Mouse (Mus musculus): Measurements from ENCODE around the gene Zbtb17.

Zbtb17 gene

DNA sequence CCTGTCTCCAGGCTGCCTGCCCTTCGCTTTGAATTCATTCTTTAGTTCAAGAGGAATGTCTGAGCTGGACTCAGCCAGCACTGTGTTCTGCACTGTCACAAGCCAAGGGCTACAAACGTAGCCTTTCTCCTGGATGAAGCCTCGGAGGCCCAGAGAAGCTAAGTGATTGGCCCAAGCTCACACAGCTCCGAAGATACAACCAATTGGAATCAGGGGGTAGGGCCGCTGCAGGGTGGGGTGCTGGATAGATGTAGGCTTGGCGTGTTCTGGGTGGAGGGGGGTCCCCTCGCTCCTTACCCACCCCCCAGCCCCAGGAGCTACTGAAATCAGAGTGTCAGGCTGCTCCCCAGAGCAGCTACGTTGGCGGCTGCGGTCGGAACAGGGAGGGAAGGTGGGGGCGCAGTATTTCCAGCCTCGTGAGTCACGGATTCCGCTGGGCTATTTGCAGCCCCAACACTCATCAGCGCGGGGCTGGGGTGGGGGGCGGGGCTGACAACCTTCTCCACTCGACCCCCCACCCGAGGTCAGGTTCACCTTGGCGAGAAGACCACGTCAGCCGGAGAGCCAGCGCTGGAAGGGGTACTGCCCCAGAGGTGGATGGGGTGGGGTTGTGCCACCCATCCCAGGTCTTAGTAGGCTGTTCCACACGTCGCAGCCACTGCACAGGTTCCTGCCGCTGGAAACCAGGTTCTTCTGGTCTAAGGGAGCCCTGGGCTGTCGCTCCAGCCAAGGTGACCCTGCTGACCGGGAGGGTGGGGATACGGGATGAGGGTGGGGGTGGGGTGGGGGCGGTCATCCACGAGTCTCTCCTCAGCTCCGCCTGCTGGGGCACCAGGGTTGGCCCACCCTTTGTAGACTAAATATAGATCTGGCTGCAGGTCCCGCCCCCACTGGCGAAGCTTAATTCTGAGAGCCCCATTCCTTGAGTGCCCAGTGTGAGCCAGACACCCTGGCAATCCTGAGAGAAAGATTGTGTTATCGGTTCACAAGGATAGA is 18.7 kb upstream of the Zbtb17 start:
- WGBS = 4% methylated on average over 36 of the region's 36 CpGs

DNA sequence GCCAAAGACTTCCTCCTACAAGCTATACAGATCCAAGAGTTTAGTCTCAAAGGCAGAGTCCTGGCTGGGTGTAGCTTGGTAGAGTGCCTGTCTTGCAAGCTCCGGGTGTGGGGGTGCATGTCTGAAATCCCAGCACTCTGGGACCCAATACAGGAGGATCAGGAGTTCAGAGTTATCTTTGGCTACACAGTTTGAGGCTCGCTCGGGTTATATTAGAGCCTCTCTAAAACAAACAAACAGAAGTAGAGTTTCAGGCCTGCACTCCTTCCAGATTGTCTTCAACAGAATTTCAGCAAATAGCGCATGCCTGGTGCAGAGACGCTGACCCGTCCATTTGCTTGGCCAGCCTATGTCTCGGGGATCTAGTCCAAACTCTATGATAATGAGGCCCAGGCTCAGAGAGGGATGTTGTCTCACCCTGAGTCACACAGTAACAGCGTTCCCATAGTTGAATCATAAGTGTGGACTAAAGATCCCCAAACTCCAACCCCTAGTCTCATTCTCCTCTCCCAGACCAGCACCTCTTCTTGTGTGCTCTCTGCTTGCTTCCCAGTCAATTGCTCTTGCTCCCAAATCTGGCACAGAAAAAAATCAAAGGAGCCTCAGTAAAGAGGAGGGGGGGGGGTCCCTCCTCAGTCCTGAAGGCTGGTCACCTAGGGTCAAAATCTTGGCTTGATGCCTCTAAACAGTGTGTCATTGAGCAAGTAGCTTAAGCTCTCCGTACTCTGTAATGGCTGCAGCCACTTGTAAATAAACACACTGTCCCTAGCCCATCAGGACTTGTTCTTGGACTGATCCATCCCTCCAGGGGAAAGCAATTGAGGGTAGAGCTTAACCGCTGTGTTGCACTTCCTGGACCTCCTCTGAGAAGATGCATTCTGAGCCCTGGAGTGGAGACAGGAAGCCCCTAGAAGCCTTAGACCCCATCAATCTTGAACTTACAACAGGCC is 17.4 kb upstream of the Zbtb17 start:
- WGBS = 61% methylated on average over 10 of the region's 10 CpGs

DNA sequence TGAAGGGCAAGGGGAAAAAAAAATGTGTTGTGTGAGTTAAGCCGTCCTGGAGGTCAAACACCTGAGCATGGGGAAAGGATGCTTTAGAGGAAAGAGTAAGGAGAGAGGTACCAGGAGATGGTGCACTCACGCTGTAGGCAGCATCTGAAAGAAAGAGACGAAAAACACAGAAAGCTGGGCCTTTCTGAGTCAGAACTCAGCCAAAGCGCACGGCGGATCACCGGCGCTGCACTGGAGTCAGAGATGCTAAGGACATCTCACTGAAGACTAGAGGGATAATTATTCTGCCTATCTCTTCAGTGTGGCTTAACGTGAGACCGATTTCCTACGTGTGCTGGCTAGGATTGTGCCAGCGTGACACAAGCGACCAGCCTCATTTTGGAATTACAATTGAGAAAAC is 16.5 kb upstream of the Zbtb17 start:
- WGBS = 82% methylated on average over 13 of the region's 13 CpGs

DNA sequence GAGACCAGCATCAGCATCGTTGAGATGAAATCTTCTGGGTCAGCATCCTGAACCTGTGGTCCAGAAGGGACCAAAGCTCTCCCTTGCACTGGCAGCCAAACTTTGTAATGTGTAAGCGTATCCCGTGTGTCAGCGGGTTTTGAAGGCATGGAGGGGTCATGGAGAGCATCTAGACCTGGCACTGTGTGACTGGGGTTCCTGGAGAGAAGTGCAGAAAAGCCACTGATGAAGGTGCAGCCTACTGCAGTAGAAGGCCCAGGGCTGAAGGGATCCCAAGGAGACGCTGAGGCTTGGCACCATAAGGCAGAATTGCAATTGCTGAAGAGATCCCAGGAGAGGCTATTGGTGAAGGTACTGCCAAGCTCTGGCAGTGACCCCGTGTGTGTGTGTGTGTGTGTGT is 15.1 kb upstream of the Zbtb17 start:
- WGBS = 84% methylated on average over 6 of the region's 6 CpGs

DNA sequence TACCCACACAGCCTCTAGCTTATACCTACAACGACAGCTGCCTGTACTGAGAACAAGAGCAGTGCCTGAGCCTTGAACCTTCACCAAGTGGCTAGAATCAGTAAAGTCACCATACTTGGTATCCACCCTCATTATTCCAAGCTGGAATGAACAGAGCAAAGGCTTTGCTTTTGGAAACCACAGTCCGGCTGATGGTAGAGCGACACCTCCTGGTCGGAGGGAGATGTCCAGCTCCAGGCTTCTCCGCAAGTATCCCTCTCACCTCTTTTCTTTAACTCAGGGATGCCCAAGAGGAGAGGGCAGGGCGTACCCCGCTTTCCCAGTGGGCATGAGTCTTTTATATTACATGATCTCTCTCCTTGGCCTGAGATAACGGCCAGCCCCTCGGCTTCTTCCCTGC is 14.6 kb upstream of the Zbtb17 start:
- 61% methylated on average over 9 of the region's 9 CpGs for WGBS

DNA sequence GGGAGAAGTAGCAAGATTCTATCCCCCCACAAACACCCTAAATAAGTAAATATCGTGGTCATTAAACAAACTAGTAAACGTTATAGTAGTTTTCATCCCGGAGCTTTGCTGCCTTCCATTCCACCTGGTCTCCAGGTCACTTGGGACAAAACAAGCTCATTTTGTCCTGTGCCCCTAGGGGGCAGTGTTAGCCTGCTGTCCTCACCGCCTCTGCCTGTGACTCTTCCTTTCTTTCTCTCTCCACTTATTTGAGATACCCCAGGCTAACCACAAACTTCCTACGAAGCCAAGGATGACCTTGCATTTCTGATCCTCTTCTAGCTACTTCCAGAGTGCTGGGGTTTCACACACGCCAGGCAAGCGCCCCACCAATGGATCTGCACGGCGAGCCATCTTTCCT is 13.5 kb upstream of the Zbtb17 start:
- 45% methylated on average over 9 of the region's 9 CpGs for WGBS

DNA sequence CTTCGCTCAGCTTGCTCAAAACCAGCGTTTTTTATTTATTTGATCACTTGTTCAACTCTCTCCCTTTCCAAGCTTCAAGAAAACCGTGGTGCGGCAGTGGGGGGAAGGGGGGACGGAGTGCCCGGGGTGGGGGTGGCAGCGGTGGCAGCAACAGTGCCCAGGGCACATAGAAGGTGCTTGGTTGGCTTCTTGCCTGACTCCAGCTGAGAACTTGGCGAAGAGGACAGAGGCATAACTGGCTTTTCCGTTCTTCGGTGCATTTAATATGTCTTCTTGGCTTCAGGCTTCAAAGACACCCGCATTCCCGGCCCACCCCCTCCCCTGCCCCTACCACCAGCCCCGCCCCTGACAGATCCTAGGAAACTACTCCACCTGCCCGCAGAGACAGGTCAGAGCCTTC is 11.8 kb upstream of the Zbtb17 start:
- 54% methylated on average over 14 of the region's 14 CpGs for WGBS

DNA sequence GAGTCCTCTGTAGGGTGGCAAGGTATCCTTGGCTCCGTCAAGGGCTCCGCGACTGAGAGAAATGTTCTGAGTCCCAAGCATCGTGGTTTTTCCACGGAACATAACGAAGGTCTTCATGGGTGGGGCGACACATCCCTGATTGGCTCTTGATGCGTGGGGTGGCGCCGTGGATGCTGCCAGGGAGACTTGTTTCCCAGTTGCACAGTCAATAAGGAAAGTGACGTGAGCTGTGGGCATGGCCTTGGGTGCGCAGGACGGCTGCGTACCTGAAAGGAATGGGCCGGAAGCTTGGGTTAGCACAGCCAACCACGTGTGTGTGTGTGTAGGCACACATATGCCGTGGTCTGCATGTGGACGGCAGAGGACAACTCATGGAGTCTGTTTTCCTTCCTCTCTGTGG is 11.3 kb upstream of the Zbtb17 start:
- WGBS = 78% methylated on average over 18 of the region's 18 CpGs

DNA sequence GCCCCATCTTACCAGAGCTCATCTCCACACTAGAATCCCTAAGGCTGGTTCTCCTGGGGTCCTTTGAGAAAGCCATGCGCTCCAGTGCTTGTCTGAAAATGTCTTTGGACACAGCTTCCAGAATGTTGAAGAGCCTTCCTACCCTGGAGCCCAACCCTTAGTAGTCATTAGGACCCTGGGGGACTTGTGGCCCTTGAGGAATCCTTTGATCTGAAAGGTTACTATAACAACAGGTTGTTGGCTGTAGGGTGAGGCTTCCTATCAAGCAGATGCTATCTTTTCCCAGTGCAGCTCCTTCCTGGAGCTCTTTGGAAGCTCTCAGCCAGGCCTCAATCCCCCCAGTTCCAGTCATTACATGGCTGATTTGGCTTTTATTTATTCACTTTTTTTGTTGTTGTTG is 8.5 kb upstream of the Zbtb17 start, which contains the start of gene Srarp:
Gene Srarp (minus strand): TSS at position 132 of the 400 bp plus-strand sequence.
- WGBS = 90% methylated on average over 1 of the region's 1 CpGs

DNA sequence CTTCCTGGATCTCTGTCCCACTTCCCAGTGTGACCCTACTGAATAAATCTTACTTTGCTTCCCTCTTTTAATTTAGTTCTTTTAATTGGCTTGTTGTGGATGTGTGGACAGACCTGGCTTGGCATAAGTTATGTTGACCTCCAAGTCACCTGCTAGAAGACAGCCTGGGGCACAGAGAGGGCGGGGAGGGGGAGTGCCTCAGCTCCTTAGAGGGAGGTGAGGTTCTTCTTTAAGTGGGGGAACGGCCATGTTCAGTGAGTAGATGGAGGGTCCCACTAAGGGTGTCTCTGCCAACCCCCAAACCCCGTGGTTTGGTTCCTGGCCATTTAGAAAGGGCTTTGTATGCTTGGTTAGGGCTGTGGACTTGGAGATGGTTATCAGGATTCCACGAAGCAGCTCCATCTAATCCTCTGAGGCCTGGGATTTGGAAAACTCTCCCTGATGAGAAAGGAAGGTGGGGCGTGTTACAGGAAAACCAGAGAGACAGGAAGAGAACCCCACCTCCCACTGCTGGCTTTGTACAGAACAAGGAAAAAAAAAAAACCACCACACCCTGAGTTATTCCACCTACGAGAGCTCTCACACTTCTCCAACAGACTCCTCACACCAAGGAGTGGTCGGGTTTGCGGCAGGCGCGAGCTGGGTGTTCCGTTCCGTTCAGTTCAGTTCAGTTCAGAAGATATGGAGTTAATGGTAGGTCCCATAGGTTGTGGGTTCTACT is 5.2 kb upstream of the Zbtb17 start:
- WGBS = 62% methylated on average over 12 of the region's 12 CpGs

DNA sequence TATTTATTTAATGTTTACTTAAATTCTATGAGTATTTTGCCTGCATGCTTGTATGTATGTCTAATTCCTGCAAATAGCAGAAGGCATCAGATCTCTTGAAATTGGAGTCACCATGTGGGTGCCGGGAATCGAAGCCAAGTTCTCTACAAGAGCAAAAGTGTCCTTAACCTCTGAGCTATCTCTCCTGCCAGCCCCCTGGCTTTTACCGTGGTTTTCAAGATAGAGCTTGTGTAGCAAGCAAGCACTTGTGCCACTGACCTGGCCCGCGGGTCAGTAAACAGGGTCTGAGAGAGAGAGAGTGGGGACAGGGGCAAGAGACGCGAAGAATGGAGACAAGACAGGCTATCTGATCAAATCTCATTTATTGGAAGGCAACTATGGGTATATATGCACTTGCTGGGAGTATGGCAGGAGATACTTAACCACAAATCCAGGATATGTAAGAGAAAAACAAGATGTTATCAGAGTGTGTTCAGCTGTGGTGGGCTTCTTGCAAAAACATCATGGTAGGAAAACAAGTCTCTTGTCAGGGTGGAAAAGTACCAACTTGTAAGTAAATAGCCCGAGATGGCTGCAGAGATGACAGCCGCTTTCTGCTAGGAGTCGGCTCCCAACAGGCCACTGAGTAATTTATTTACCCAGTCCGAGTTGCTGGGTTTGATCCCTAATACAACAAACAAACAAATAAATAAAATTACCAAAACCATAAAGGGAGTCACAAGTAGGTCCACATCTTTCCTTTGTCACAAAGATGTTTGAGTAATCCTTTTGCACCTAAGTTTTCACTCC is 619 bp upstream of the Zbtb17 start:
- WGBS = 47% methylated on average over 11 of the region's 11 CpGs

DNA sequence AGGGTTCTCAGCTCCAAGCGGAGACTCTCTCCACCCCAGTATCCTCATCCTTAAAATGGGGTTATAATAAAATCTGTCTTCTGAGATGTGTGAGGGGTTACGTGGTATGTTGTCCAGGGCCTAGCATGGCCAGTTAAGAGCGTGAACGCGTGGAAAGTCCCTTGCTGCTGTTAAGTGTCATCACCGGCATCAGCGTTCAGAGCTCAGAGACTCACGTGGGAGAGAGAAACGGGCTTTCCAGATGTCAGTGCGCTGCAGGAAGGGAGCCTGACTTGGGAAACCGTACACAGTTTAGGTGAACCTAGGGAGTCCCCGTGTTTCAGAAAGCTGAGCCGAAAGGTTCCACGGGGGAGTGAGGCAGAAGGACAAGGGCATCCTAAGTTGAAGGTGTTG is 870 bp downstream of the Zbtb17 start:
- 7% methylated on average over 14 of the region's 14 CpGs for WGBS

DNA sequence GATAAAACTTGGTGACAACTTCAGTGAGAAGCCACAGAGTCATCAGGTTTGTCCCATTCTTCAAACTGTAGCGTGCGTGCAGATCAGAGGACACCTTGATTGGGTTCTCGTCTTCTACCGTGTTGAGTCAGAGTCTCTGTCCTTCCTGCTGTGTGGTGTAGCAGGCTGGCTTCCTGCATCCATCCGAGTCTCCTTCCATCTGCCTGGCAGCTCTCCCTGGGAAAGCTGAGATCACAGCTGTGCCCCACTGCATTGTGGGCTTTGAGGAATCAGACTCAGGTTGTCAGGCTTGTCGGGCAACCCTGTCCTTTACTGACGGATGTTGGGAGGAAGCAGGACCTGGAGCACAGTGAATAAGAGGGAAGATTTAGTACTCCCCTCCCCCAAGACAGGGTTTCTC is 1.8 kb downstream of the Zbtb17 start:
- 36% methylated on average over 7 of the region's 7 CpGs for WGBS

DNA sequence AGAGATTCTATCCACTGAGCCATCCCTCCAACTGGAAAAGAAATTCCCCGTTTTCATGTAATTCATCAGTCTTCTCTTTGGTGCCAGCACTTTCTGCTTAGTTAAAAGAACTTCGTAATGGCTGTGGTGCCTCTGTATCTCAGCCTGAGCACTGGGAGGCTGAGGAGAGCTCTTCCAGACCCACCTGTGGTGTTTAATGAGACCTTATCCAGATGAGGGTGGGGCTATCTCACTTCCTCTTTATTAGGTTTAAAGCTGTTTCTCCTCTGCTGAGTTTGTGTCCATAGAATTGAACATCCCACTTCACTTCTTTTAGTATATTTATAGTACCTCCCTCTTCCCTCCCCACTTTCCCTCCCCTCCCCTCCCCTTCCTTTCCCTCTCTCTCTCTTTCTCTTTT is 6.8 kb downstream of the Zbtb17 start:
- WGBS = 78% methylated on average over 2 of the region's 2 CpGs

DNA sequence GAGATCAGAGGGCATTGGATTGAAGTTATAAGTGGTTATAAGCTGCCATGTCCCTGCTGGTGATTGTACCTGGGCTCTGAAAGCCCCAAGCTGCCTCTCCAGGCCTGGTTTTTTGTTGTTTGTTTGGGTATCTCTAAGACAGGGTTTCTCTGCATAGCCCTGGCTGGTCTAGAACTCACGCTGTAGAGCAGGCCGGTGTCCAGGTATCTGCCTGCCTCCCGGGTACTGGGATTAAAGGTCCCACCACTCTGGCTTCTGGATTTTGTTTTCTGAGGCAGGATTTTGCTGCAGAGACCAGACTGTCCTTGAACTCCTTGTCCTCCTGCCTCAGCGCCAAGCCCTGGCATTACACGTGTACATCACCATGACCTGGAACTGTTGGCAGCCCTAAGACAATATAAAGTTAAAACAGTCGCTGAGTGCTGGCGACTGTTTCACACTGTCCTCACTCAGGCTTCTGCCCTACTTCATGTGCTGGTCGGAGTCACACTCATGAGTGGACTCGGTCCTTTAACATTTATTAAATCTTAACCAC is 7.5 kb downstream of the Zbtb17 start:
- WGBS = 92% methylated on average over 9 of the region's 9 CpGs

DNA sequence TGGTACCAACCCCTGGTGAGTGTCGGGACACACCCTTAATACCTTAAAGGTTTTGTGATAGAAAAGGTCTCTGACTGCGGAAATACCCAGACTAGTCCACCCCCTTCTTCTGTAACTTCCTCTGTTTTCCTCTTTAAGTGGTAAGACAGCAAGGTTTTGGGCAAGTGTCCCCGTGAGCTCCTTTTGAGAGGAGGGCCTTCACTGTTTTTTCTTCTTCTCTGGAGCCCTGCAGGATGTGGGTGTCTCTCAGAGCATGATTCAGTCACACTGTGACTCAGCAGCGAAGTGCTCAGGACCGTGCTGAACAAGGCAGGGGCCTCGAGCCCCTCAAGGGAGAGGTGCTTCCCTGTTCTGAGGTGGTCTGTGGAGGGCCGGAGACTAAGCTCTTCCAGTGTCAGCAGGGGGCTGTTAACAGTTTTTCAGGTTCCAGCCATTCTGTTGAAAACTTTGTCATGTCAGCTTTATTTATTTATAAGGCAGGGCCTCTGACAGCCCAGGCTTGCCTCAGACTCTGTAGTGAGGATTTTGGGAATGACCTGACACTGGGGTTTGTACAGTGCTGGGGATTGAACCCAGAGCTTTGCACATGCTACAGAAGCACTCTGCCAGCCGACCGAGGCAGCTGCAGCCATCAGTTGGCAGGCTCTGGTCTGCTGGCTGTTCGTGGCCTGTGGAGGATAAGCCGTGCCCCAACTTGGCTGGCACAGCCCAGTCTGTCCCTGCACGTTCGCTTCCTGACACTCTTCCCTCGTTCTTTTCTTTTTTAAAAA is 10.3 kb downstream of the Zbtb17 start:
- WGBS = 34% methylated on average over 14 of the region's 14 CpGs

DNA sequence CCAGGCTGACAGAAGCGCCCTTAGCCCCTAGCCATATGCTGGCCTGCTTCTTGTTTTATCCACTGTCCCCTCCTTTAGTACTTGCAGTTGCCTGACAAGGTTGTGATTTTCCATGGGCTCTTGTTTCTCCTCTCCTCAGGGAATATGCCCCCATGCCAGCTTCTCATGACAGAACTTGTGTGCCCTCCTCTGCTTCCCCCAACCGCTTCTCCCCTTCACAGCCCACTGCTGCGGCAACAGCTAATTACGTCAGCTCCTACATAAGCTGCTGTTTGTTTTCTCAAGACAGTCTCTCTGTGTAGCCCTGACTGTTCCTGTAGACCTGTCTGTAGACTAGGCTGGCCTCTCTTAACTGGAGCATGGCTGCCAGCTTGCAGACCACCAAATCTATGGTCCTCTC is 11.1 kb downstream of the Zbtb17 start:
- WGBS = 53% methylated on average over 4 of the region's 4 CpGs

DNA sequence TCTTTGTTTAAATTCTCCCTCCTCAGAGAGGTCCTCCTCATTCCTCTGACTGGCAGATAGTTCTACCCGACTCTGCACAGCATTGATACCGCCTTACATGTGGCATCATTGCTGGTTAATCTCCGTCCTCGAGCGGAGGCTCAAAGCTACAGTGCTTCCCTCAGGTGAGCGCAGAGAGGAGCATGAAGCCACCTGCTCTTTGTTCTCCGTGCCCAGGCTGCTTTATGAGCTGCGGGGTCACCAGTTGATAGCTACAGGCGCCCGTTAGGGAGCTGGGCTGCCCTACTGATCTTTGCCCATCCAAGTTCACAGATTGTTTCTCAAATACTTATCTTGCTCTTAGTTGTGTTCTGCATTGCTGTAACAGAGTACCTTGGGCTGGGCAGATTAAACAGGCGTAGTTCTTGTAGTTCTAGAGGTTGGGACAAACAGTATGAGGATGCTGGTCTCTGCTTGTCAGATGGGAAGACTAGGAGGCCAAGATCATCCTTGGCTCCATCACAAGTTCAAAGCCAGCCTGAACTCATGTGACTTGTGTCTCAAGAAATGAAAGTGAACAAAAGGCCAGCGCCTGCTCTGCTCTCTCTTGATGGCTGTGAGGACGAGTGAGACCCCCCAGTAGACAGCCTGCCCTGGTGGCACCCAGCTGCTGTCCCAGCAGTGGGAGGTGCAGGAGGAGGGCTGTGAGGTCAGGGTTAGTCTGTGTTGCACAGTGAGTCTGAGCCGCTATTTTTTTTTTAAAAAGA is 11.9 kb downstream of the Zbtb17 start:
- WGBS = 95% methylated on average over 14 of the region's 14 CpGs

DNA sequence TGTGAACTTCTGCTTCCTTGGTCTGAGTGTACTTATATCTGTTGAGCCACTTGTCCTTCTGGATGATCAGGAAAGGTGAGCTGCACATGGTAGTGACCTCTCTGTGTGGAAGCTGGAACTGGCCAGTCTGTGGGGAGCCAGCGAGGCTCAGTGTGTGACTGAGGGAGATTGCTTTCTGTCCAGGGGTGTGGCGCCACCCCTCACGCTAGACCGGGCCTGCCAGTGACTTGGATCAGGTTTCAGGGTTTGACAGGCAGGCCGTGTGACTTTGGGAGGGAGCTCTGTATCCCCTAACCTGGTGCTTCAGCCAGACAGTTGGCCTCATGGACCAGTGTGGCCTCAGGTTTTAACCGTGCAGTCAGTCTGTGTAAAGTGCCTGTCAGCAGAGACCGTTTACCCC is 13.8 kb downstream of the Zbtb17 start:
- 62% methylated on average over 7 of the region's 7 CpGs for WGBS
